7 mouse cellular contexts compared by ENCODE assay signal in genomic region chr9:106474456-106474855, GRCm38 (mm10). TPM values are rescaled to one million over a fixed set of nuclear protein-coding genes. Genes with fewer than 3 reads are reported as not detected.
DNase-seq lines count a peak whose midpoint lies in the region; ATAC-seq and TF ChIP-seq lines count a peak whose summit lies in the region.

No protein-coding gene starts in this region.

- no peak overlapping the region for H3K27ac ChIP-seq in ES-E14 (ENCODE audit: insufficient read depth, low read depth, low read length, poor library complexity, severe bottlenecking)
- H3K27ac ChIP-seq in heart, embryonic 12.5 days (ENCODE audit: poor library complexity, severe bottlenecking): no peak overlapping the region

- peak overlapping the region; percentile 1; the same call in 1 of the 2 replicates for H3K4me2 ChIP-seq in heart, embryonic 12.5 days

- DNase-seq in ES-E14 (ENCODE audit: low read depth, low spot score): no peak
- DNase-seq in adrenal gland, adult 18-20 months (ENCODE audit: low spot score in 2 of 2): peak; percentile 51 to 64
- peak; percentile 85 for DNase-seq in embryo, embryonic 9.5 days (ENCODE audit: extremely low spot score)
- DNase-seq in kidney, postnatal 36 days: peak; percentile 74 to 84
- peak; percentile 42 to 80 for DNase-seq in spleen, postnatal 10 days (ENCODE audit: low spot score in 2 of 2)

- H3K27me3 ChIP-seq in heart, embryonic 12.5 days (replicated peaks): no peaks in the 10 kb centered on the region

- in situ Hi-C loops in ES-E14 (cut with MboI; ENCODE audit: low sequenced_read_pairs in 2 of 2, unreplicated experiment in 2 of 2): no loop called here

- H3K9me3 ChIP-seq in ES-E14 (ENCODE audit: control insufficient read depth, insufficient read depth, low read depth, low read length): no peaks in the 10 kb centered on the region
- no peaks in the 10 kb centered on the region for H3K9me3 ChIP-seq in heart, embryonic 12.5 days (replicated peaks)

- ATAC-seq in heart, embryonic 12.5 days (ENCODE audit: insufficient number of reproducible peaks, low FRiP score): 0 out of 2 replicates have a peak, but pooled peaks have one; percentile 0
- peak; percentile 47 for ATAC-seq in megakaryocyte-erythroid progenitor cell, adult 5-6 weeks (replicated peaks; ENCODE audit: low FRiP score, low TSS enrichment, poor library complexity, severe bottlenecking)

- under 1% methylated on average over 6 of the region's 6 CpGs for WGBS in heart, embryonic 12.5 days

- H3K9ac ChIP-seq in ES-E14 (ENCODE audit: insufficient read depth, low read depth, low read length, poor library complexity, severe bottlenecking): no peak overlapping the region; the same call in 1 of the 2 replicates
- H3K9ac ChIP-seq in heart, embryonic 12.5 days: peak overlapping the region; percentile 44

- peaks cover 5 to 27% of the 10 kb centered on the region in 2 experiments; a peak in 2 of 4 replicates for H3K4me1 ChIP-seq in ES-E14 (ENCODE audit: control insufficient read depth in 2 of 2, insufficient read depth in 2 of 2, low read length in 2 of 2, poor library complexity in 1 of 2)
- H3K4me1 ChIP-seq in heart, embryonic 12.5 days (replicated peaks): peaks cover 48% of the 10 kb centered on the region

- H3K4me3 ChIP-seq in ES-E14 (ENCODE audit: insufficient read depth in 1 of 2, low read depth in 1 of 2, low read length in 2 of 2, poor library complexity in 1 of 2, severe bottlenecking in 1 of 2): peak overlapping the region; percentile 31 to 42; a peak in 2 of 4 replicates
- no peak overlapping the region for H3K4me3 ChIP-seq in heart, embryonic 12.5 days

- peaks cover 2% of the 10 kb centered on the region for H3K36me3 ChIP-seq in ES-E14 (ENCODE audit: control insufficient read depth, insufficient read depth, low read length, poor library complexity, severe bottlenecking)
- no peaks in the 10 kb centered on the region for H3K36me3 ChIP-seq in heart, embryonic 12.5 days

TF ChIP-seq in ES-E14, 5 proteins besides CTCF, POLR2A, EP300 and RAD21:
- no peak; the same call in 1 of the 2 replicates for TF ChIP-seq HCFC1 (IDR thresholded peaks at IDR 0.05; ENCODE audit: borderline replicate concordance, insufficient read depth, low read length)
- TF ChIP-seq CHD2 (IDR thresholded peaks at IDR 0.05; ENCODE audit: low read depth, low read length): no peak
- TF ChIP-seq ZNF384 (IDR thresholded peaks at IDR 0.05; ENCODE audit: low read depth, low read length): no peak
- no peak for TF ChIP-seq ZC3H11A (IDR thresholded peaks at IDR 0.05; ENCODE audit: borderline replicate concordance, low read depth, low read length)

RNA-seq across cellular contexts. Expression of gene Rrp9, which starts 1.3 kb away (rescaled TPM):
- total RNA-seq in ES-E14 (2012; rRNA removed): 187 and 223 TPM in 2 replicates
- 10 to 100 TPM; 32.7 to 47.8 TPM for total RNA-seq in adrenal gland, adult 18-20 months (2021)
- polyA plus RNA-seq in heart, embryonic 12.5 days (2016; fragmentation: Nextera tagmentation; extraction: Ambion mirVana): 32.5 and 34.5 TPM in 2 replicates
- total RNA-seq in megakaryocyte-erythroid progenitor cell, adult 5-6 weeks (2014; fragmentation: Nextera tagmentation): 57.3 and 80.8 TPM in 2 replicates
- total RNA-seq in megakaryocyte-erythroid progenitor cell, adult 5-6 weeks (2017): 80.0 and 82.4 TPM in 2 replicates

RNA-seq across cellular contexts. Expression of gene Parp3, which starts 2.3 kb away (rescaled TPM):
- total RNA-seq in ES-E14 (2012; rRNA removed): 2.2 and 6.0 TPM in 2 replicates
- total RNA-seq in adrenal gland, adult 18-20 months (2021): 10 to 100 TPM; 35.9 to 63.4 TPM
- 1.0 and 1.6 TPM in 2 replicates for polyA plus RNA-seq in heart, embryonic 12.5 days (2016; fragmentation: Nextera tagmentation; extraction: Ambion mirVana)
- total RNA-seq in megakaryocyte-erythroid progenitor cell, adult 5-6 weeks (2014; fragmentation: Nextera tagmentation): 2.2 and 2.5 TPM in 2 replicates
- total RNA-seq in megakaryocyte-erythroid progenitor cell, adult 5-6 weeks (2017): 2.0 and 4.2 TPM in 2 replicates

RNA-seq across cellular contexts. Expression of gene Gpr62, which starts 8.7 kb away (rescaled TPM):
- total RNA-seq in ES-E14 (2012; rRNA removed): 0.22 and 0.58 TPM in 2 replicates
- total RNA-seq in adrenal gland, adult 18-20 months (2021): under 1 TPM; 0.20 to 0.29 TPM
- polyA plus RNA-seq in heart, embryonic 12.5 days (2016; fragmentation: Nextera tagmentation; extraction: Ambion mirVana): 0.41 and 0.46 TPM in 2 replicates
- total RNA-seq in megakaryocyte-erythroid progenitor cell, adult 5-6 weeks (2014; fragmentation: Nextera tagmentation): not detected in 2 replicates
- total RNA-seq in megakaryocyte-erythroid progenitor cell, adult 5-6 weeks (2017): not detected in 2 replicates

RNA-seq across cellular contexts. Expression of gene Pcbp4, which starts 21.4 kb away (rescaled TPM):
- 140 and 176 TPM in 2 replicates for total RNA-seq in ES-E14 (2012; rRNA removed)
- total RNA-seq in adrenal gland, adult 18-20 months (2021): 10 to 100 TPM; 22.4 to 28.0 TPM
- polyA plus RNA-seq in heart, embryonic 12.5 days (2016; fragmentation: Nextera tagmentation; extraction: Ambion mirVana): 96.9 and 109 TPM in 2 replicates
- 0.40 and 6.6 TPM in 2 replicates for total RNA-seq in megakaryocyte-erythroid progenitor cell, adult 5-6 weeks (2014; fragmentation: Nextera tagmentation)
- total RNA-seq in megakaryocyte-erythroid progenitor cell, adult 5-6 weeks (2017): 0.30 and 0.89 TPM in 2 replicates

RNA-seq across cellular contexts. Expression of gene Iqcf1, which starts 25.3 kb away (rescaled TPM):
- total RNA-seq in ES-E14 (2012; rRNA removed): 1.7 TPM in 1 of 2 replicates, not detected in the other
- not detected for total RNA-seq in adrenal gland, adult 18-20 months (2021)
- polyA plus RNA-seq in heart, embryonic 12.5 days (2016; fragmentation: Nextera tagmentation; extraction: Ambion mirVana): not detected in 2 replicates
- total RNA-seq in megakaryocyte-erythroid progenitor cell, adult 5-6 weeks (2014; fragmentation: Nextera tagmentation): not detected in 2 replicates
- total RNA-seq in megakaryocyte-erythroid progenitor cell, adult 5-6 weeks (2017): not detected in 2 replicates
